Mouse (Mus musculus) layer of hippocampus, adult 9-10 months (tissue): ENCODE results near the gene AI481877.
A peak's percentile ranks its signal among the peaks of the same experiment; 100 is the strongest.

Experiments
- DNase-seq: peaks from one replicate; pipeline ENCODE4 v3.0.0; 2022; ENCODE audit warnings: low spot score

The AI481877 gene

DNA sequence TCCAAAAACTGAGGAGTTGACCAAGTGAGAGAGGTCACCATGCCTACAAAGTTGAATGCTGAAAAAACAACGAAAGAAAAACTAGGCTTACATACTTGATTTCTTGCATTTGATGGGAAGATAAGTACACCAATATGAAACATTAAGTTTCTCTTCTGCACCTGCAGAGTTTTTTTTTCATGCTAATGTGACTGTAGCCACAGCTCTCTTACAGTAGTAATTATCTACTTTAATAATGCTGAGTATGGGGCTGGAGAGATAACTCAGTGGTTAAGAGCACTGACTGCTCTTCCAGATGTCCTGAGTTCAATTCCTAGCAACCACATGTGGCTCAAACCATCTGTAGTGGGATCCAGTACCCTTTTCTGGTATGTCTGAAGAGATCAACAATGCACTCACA is 13.7 kb downstream of the AI481877 start:
- DNase-seq = no peak

DNA sequence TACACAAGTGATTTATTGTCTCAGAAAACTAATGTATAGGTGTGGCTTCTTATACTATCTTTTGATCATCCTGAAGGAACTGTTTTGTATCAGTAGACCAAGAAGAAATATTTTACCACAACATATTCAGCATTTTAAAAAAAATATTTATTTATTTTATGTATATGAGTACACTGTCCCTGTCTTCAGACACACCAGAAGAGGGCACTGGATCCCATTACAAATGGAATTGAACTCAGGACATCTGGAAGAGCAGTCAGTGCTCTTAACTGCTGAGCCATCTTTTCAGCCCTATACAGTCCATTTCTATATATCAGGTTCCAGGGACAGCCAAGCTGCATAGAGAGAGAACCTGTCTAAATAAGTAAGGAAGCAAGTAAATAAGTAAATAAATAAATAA is 15.2 kb downstream of the AI481877 start:
- no peak for DNase-seq

DNA sequence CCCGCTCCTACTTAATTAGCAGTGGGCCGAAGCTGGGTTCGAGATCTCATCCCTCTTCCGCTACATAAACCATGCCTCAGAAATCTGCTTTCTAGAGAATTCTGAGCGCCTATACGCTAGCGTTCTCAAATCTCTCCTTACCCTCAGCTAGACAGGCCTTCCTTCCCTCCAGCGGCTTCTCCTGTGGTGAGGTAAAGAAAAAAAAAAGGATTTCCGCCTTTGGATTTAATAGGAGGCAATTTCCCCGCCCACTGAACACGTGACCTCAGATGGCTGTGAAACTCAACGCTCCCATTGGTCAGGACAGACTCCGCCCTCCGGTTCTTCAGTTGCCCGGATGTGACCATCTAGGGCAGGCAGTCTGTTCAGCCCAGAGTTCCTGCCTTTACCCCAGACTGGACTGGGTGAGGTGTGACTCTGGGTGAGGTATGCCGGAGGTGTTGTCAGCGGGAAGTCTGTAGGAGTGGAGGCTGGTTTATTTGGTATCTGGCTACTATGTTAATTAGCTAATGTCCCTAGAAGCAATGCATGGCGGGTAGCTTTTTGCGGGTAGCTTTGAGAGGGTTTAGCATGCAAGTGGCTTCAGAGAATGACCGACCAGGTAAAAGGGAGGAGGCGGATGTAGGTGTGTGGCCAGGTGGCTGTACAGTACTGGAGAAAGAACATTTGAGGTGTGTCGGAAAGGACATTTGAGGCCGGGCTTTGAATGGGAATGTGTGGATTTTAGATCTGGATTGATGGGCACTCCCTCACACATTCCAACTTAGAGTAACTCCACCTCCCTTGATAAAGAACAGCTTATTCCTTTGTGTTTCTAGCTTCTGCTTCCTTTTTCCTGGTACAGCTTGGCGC is 20.9 kb downstream of the AI481877 start:
- no peak for DNase-seq

DNA sequence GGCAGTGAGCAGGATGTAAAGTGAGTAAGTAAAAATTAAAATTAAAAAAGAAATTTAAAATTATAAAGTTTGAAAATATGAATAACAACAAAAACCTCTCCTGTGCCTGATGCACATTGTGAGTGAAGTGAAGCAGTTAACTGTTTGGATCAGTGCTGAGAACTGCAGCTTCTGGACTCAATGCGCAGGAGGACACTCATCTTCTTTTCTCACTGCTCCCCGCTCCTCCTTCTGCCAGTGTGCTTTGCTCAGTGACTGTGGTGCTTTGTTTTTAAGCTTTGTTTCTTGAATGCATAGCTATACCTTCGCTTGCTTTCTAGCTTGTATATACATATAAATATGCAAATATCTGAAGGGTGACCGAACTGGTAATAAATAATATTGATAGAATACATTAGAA is 30.1 kb downstream of the AI481877 start:
- no peak for DNase-seq

DNA sequence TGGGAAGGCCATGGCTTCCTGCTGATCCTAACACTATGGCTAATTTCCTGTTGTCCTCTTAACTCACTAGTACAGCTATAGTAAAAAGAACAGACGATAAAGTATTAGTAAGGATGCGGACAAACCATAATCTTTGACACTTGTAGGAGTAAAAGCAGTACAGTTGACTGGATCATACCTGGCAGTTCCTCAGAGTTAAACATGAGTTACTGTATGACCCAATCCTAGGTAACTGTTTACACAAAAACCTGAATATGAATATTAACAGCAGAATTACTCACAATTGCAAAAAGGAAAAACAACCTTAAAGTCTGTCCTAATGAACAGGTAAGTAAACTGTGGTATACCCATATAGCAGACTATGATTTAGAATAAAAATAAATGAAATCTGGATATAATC is 30.9 kb downstream of the AI481877 start:
- no peak for DNase-seq

DNA sequence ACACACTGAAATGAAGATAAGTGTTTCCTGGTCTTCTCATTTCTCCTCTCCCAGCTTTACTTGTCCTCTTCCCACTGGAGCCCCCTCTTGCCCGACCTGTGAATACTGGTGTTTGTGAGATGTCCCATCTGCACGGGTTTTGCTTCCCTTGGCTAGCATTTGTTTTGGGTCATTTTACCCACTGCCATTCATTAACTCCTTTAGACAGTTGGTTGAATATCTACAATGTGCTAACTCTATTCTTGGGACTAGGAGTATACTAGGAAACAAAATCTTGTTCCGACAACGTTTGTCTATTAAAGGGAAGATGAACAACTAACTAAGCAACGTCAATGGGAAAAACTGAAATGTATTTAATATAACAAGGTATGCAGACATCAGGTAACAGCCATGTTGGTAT is 32.1 kb downstream of the AI481877 start:
- no peak for DNase-seq

DNA sequence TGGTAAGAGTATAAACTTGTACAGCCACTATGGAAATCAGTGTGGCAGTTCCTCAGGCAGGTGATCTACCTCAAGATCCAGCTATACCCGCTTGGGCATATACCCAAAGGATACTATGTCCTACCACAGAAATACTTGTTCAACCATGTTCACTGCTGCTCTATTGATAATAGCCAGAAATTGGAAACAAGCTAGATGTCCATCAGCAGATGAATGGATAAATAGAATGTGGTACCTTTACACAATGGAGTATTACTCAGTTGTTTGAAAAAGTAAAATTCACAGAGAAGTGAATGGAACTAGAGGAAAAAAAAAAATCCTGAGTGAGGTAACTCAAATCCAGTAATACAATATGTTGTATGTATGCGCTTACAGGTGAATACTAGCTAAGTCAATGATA is 34.6 kb downstream of the AI481877 start:
- no peak for DNase-seq

DNA sequence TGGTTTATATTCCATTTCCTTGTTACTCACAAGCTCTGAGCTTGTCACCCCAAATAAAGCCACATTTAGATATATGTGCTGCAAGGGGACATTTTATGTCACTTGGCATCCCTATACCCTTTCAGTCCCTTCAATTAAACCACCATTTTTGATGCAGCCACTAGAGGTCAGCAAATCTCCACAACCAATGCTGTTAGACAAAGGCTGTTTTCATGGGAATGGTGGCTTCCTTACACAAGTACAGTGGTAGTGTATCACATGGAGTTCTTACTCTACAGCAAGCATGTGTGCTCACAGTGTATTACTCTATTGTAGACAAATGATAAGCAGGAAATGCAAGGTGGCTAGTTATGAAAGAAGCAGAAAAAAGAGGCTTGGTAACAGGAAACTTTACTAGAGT is 42.4 kb downstream of the AI481877 start:
- peak; percentile 78 for DNase-seq

DNA sequence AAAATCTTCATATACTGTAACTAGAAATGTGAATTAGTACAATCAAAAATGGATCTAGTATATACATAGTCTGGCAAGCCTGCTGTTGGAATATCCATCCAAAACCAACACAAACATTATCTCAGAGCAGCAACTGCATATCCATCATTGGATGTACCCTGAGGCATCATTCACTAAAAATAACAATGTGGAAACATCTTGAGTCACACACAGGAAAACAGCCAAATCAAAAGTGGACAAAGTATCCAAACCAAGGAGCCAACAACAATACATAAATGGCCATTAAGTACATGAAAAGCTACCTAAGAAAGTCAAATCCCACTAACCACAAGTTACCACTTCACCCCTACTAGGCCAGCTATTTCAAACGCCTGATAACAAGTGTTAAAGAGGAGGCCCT is 49.4 kb downstream of the AI481877 start:
- DNase-seq = no peak

DNA sequence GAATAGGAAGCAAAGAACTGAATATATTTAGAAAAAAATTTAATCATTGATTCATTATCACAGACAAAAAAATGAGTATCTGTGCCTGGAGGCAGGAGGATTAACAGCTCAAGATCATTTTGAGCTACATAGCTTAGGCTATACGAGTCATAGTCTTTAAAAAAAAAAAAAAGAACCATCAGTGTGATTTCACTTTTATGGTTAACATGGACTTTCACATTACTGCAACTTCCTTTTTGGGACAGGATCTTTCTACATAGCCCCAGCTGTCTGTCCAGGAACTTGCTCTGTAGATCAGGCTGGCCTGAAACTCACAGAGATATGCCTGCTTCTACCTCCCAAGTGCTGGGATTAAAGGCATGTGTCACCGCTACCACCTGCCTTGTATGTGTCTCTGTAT is 55.4 kb downstream of the AI481877 start:
- DNase-seq = no peak

DNA sequence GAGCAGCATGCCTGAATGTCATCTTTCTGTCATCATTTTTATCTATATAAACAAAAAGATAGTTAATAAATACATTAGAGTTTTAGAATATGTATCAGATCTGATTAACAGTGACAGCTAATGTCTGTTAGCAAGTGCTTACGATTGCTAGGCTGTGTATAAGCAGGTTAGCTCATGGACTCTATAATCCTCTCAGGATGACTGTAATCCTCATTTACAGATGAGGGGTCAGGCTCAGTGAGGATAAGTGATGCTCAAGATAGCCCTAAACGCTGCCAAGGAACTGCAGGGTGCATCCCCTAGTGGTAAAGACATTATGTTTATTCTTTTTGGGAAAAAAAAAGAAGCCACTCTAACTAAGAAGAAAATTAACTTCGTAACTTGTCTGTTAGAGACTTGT is 69.5 kb downstream of the AI481877 start:
- DNase-seq = no peak

DNA sequence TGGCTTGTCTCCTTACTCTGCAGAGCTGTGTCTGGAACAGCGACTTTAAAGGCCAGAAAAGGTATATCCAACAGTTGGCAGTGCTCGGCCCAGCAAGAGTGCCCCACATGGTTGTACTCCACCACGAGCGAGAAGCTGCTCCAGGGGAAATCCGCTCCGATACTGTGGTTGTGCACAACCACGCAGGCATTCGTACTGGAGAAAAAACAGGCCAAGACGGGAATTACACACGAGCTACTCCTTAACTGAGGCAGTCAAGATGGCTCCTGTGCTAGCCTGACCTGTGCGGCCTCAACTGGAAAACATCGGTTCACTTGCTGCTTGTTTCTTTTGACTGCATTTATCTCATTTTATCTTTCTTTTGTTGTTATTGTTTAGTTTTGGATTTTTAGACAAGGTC is 76.3 kb downstream of the AI481877 start:
- no peak for DNase-seq

DNA sequence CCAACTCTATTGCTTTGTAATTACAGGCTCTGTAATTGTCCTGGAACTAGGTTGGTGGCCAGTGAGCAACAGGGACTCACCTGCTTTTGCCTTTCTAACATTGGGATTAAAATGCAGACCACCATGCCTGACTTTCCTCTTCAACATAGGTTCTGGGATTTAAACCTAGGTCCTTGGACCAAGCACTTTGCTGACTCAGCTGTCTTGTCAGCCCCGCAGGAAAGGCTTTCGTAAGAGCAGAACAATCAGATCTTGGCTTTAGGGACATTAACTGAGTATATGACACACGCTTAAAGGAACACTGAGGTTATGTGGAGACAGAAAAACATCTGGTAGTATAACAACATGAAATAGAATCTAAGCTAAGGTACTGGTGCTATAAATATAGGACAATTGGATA is 80.9 kb downstream of the AI481877 start:
- DNase-seq = no peak

DNA sequence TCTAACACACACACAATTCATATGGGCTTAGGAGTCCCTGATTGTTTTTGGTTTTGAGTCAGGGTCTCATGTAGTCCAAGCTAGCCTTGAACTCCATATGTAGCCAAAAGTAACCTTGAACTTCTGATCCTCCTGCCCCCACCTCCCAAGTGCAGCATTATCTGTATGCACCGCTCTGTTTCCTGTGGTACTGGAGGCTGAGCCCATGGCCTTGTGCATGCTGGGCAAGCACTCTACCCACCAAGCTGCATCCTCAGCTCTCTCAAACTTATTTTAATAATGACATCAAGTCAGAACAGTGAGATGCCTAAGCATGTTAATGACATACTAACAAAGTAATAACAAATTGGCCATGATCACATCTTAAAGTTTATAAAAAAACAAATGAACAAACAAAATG is 87.7 kb downstream of the AI481877 start:
- no peak for DNase-seq

DNA sequence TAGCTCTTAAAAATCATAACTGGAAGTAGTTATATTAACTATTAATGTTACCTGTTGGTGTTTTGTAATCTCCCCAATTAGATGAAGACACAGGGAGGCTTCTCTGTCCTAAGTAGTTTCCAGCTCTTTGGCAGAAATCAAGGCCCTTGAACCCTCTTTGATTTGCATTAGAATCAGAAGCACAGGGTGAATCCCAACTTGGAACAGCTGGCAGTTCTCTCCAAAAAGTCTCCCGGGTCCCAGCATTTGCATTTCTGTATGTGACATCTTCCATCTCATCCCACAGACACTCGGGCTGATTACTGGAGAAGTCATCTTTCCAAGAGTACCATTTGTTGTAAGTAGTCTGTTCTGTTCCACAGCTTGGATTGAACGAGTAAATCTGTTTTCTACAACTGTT is 91.6 kb downstream of the AI481877 start:
- DNase-seq = no peak

DNA sequence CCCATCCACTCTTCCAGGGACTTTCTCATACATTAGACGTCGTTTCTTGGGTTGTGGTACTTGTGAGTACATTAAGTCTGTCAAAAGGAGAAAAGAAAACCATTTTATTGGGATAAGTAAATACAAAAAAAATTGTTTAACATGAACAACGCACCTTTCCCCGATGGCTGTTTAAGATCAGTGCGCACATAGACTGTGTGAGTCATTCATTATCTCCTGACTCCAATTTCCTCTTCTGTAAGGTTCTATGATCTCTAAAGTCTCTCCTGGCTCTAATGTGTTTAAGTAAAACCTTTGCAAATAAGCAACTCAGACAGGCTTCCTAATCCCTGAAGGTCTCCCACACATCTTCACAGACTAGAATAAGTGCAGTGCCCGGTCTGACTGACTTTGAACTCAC is 94.9 kb downstream of the AI481877 start:
- no peak for DNase-seq

DNA sequence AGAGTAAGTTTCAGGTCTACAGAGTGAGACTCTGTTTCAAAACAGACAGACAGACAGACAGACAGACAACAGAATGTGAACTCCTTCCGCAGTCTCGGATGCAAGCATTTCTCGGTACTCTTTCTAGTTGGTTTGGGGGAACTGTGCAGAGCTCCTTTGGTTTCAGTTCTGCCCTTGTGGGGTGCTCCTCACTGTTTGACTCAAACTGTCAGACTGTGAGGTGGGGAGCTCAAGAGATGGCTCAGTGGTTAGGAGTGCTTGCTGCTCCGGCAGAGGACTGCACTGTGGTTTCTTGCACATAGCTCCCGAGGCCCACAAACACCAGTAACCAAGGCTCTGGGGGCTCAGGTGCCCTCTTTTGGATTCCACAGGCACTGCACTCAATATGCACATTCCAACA is 95.7 kb downstream of the AI481877 start:
- DNase-seq = no peak

DNA sequence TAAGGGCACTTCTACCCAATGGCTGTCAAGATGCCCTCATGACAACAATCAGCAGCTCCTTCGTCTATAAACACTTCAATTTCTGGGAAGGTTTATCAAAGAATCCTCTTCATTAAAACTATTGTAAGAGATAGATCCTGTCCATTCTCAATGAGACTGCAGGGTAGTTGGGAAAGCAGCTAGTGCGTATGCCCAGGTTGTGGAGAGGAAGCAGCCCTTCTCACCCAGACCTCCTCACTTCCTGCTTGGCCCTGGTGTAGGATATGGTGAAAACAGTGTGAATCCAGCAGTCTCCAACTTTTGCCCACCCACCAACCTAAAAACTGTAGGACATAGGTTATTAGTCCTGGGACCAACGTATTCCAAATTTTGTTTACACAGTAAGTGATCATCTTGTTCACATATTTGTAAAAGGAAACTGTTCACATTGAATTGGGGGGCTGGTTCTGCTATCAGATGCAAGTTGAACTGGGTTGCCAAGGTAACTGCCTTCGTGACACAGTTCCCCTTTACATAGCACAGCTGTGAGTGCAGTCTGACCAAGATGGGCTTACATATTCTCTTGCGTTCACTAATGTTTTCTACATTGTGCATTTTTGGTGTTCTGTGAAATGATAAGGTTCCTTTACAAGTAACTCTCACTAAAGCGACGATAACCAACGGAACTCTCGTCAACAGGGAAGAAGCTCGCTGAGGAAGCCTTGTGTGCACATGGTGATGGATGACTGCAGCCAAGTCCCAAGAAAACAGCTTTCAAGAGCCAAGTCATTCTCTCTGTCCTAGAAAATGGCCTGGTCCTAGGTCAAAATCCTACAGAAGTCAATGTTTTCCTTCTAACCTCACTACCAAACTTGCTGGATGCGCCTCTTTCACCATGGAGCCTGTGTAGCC is 98.1 kb downstream of the AI481877 start:
- no peak for DNase-seq

DNA sequence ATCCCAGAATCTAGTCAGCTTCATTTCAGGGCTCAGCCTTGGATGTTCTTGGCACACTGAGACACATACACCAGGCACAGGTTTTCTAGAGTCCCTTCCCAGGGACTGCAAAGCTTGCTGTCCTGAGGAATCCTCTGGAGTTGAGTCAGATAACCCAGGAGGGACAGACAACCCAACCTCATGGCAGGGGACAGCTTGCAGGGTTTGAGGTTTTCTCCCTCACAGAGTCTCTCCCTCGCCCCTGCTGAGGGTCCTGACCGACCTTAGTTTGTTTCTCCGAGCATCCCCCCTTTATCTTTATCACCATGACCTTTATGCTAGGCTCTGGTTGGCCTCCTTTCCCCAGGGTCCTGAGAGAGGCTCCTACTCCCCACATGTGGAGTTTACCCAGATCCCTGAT is 101.3 kb downstream of the AI481877 start:
- no peak for DNase-seq

DNA sequence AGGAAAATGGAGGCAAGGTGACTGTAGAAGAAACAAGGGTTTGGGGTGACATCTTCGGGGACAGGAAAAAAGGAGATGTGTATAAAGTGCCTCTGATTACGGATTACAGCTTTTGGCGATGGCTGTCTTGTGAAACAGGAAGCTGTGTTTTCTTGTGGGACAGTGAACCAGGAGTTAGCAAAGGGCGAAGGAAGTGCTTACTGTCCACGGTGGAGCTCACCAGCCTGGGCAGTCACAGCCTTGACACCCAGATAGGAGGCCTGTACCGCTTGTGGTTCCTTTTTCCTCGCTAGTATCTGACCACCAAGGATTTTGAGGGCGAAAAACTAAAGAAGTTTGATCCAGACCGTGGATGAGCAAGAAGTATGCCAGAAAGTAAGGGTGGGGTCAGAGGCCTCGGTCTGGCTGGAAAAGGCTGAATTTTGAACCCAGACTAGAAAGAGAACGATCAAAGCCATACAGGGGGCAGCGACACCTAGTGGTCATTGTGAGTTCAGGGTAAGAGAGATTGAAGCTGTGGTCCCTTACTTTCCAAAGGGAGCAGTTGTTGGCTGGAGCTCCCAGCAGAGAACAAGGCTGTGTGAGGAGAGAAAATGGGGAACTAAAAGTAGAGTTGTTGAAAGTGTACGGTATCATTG is 102.2 kb downstream of the AI481877 start:
- DNase-seq = no peak

DNA sequence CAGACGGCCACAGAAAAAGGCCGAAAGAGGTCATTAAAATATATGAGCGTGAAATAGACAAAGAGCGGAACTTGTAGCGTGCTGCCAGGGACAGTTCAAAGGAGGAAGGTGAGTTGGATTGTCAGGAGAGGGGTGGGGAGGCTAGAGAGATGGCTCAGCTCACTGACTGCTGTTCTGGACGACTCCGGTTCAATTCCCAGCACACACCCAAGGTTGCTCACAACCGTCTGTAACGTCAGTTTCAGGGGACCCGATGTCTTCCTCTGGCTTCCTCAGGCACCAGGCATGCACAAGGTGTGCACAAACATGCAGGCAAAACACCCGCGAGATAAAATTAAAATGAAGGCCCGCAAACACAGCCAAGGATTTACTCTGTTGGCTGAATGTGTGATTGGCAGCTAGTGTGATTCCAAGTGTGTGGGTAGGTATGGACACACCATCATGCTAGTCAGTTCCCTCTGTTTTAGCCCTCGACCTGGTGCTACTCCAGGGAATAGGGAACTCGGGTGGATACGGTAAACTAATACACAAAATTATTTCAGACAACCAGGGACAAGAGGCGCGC is 102.9 kb downstream of the AI481877 start:
- DNase-seq = no peak
